Mouse (Mus musculus) small intestine, adult 2 months (tissue): ENCODE measurements around the gene Hydin. TPM values are rescaled to one million over a fixed set of nuclear protein-coding genes. Genes with fewer than 3 reads are reported as not detected.

ENCODE experiments used
- H3K27ac ChIP-seq: fragments of 200-500 bp; 2 replicates; pipeline ENCODE4 v1.5.1; 2012; ENCODE audit warnings: low read depth, low read length, control low read depth, inconsistent platforms; ENCODE audit not compliant: insufficient read depth
- H3K27me3 ChIP-seq: fragments of 200-500 bp; 2 replicates; pipeline ENCODE4 v1.6.1; 2012; ENCODE audit warnings: mild to moderate bottlenecking, moderate library complexity, low read length, inconsistent platforms; ENCODE audit not compliant: control insufficient read depth, insufficient read depth
- H3K36me3 ChIP-seq: fragments of 200-500 bp; 2 replicates; pipeline ENCODE4 v1.6.1; 2012; ENCODE audit warnings: mild to moderate bottlenecking, low read length, control low read depth, inconsistent platforms; ENCODE audit not compliant: control insufficient read depth, insufficient read depth
- H3K4me1 ChIP-seq: fragments of 200-500 bp; 2 replicates; pipeline ENCODE4 v1.6.1; 2012; ENCODE audit warnings: low read length, inconsistent platforms, mixed read lengths; ENCODE audit not compliant: control insufficient read depth, insufficient read depth, insufficient read length
- H3K4me3 ChIP-seq: fragments of 200-500 bp; 2 replicates; pipeline ENCODE4 v1.5.1; 2012; ENCODE audit warnings: low read depth, mild to moderate bottlenecking, control low read depth, inconsistent platforms, low read length, moderate library complexity
- CTCF ChIP-seq: fragments of 200-500 bp; IDR thresholded peaks from 2 replicates; pipeline ENCODE4 v1.5.1; 2012; ENCODE audit warnings: low read depth, mild to moderate bottlenecking, control low read depth, inconsistent platforms, low read length, moderate library complexity, mixed read lengths; ENCODE audit not compliant: insufficient replicate concordance, insufficient read length; ENCODE audit errors: extremely low read depth
- POLR2A ChIP-seq: fragments of 200-500 bp; IDR thresholded peaks from 2 replicates; pipeline ENCODE4 v1.6.1; 2012; ENCODE audit warnings: low read depth, mild to moderate bottlenecking, control low read depth, inconsistent platforms, low read length, moderate library complexity
- WGBS: fragments of 180-500 bp; shearing (Covaris S2); methylation state at CpG from one replicate; pipeline ENCODE4 v1.1.7; 2018; 5-methylcytosine and 5-hydroxymethylcytosine counted together
- polyA plus RNA-seq: library from polyadenylated mRNA; depleted of rRNA; stranded (reverse); fragments of >200 nt; gene quantifications from 2 replicates; pipeline ENCODE4 v1.2.3, GENCODE M21; 2012

Hydin gene
- polyA plus RNA-seq, 1 experiment = not detected

GRCm38 (mm10) chr8:110333376-110333775 is 66.6 kb downstream of the Hydin start:
- Histone ChIP-seq H3K36me3 (no peaks in the 10 kb centered on the region), H3K27me3 (no peaks in the 10 kb centered on the region), H3K27ac (no peak overlapping the region), H3K4me1 (no peaks in the 10 kb centered on the region), H3K4me3 (no peak overlapping the region)
- TF ChIP-seq POLR2A (no peak), CTCF (no peak)
- 80% methylated on average over 7 of the region's 7 CpGs for WGBS

DNA sequence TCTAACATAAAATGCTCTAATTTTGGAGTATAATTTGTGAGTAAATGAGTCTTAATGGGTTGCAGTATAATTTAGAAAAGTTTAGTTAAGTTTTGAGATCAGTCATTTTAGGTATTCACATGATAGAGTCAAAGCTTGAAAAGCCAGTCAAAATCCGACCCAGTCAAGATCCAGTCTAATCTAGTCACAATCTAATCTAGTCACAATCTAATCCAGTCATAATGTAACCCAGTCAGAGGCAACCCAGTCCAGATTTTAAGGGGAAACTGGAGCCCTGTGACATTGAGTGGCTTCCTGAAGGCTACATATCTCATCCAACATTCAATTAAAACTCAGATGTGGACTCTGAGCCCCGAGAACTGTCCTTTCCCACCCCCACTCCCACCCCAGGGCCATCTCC is 72.7 kb downstream of the Hydin start:
- H3K27ac ChIP-seq = no peak overlapping the region
- no peaks in the 10 kb centered on the region for H3K27me3 ChIP-seq
- TF ChIP-seq POLR2A (no peak), CTCF (no peak)
- no peaks in the 10 kb centered on the region for H3K36me3 ChIP-seq
- no peaks in the 10 kb centered on the region for H3K4me1 ChIP-seq
- H3K4me3 ChIP-seq = no peak overlapping the region
- WGBS = 83% methylated on average over 2 of the region's 2 CpGs

GRCm38 (mm10) chr8:110340090-110340703 is 73.4 kb downstream of the Hydin start:
- H3K4me3 ChIP-seq = no peak overlapping the region
- no peaks in the 10 kb centered on the region for H3K36me3 ChIP-seq
- no peak for TF ChIP-seq CTCF
- TF ChIP-seq POLR2A = no peak
- no peaks in the 10 kb centered on the region for H3K27me3 ChIP-seq
- H3K4me1 ChIP-seq = no peaks in the 10 kb centered on the region
- no peak overlapping the region for H3K27ac ChIP-seq
- 76% methylated on average over 12 of the region's 12 CpGs for WGBS

DNA sequence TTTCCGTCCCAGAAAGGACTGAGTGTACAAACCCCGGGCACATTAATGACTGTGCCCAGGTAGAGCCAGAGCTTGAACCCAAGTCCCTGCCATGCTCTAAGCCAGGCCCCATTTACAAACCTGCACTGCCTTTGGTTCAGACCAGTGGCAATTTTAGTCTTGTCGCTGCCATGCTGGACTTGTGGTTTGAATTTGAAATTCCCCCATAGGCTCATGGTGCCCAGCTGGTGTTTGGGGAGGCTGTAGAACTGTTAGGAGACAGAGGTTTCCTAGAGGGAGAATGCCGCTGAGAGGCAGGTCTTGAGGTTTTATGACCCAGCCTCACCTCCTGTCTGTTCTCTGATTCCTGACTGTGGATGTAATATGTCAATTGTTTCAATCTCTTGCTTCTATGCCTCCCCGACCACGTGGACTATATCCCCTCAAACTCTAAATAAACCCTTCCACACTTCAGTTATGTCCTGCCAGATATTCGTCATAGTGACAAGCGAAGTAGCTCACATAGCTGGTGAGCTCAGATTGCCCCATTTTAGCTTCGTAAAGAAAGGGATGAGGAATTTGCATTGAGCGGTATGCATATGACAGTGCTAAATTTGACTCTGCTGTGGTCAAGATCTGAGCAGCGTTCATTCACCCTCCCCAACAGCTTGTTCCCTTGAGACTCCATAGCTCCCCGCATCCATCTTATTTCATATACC is 79.1 kb downstream of the Hydin start:
- no peak for TF ChIP-seq CTCF
- TF ChIP-seq POLR2A = no peak
- no peaks in the 10 kb centered on the region for H3K27me3 ChIP-seq
- H3K4me1 ChIP-seq = no peaks in the 10 kb centered on the region
- no peaks in the 10 kb centered on the region for H3K36me3 ChIP-seq
- 78% methylated on average over 12 of the region's 12 CpGs for WGBS
- no peak overlapping the region for H3K4me3 ChIP-seq
- H3K27ac ChIP-seq = no peak overlapping the region

GRCm38 (mm10) chr8:110346915-110347314 is 80.1 kb downstream of the Hydin start:
- no peak overlapping the region for H3K27ac ChIP-seq
- TF ChIP-seq CTCF (no peak), POLR2A (no peak)
- H3K27me3 ChIP-seq = no peaks in the 10 kb centered on the region
- no peaks in the 10 kb centered on the region for H3K36me3 ChIP-seq
- no peaks in the 10 kb centered on the region for H3K4me1 ChIP-seq
- 78% methylated on average over 1 of the region's 1 CpGs for WGBS
- no peak overlapping the region for H3K4me3 ChIP-seq

- H3K27ac ChIP-seq = no peak overlapping the region
- TF ChIP-seq POLR2A = no peak
- no peak for TF ChIP-seq CTCF
- 77% methylated on average over 3 of the region's 3 CpGs for WGBS
These were observed 83.9 kb downstream of the Hydin start for GRCm38 (mm10) chr8:110350725-110351124.

DNA sequence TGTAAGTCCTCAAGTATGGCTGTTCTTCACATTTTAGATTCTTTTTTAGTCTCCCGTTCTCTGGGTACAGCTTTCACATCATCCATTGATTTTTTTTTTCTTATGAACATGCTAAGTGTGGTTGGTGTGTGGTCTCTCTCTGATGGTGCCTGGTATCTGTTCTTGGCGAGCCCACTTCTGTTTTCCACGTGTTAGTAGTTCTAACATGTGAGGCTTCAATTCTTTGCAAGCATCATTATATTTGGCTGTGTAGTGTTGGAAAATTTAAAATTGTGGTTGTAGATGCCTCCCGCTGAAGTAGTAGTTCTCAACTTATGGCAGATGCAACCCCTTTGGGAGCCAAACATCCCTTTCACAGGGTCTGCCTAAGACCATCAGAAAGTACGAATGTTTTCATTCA is 85.1 kb downstream of the Hydin start:
- Histone ChIP-seq H3K27me3 (no peaks in the 10 kb centered on the region), H3K36me3 (no peaks in the 10 kb centered on the region), H3K27ac (no peak overlapping the region), H3K4me1 (no peaks in the 10 kb centered on the region), H3K4me3 (no peak overlapping the region)
- TF ChIP-seq POLR2A (no peak), CTCF (no peak)
- WGBS = 80% methylated on average over 5 of the region's 5 CpGs

More at GRCm38 (mm10) chr8:110350725-110351124, 83.9 kb downstream of the Hydin start:
- H3K27me3 ChIP-seq = no peaks in the 10 kb centered on the region
- H3K4me1 ChIP-seq = no peaks in the 10 kb centered on the region
- no peaks in the 10 kb centered on the region for H3K36me3 ChIP-seq
- no peak overlapping the region for H3K4me3 ChIP-seq
